In the genomic region with DNA sequence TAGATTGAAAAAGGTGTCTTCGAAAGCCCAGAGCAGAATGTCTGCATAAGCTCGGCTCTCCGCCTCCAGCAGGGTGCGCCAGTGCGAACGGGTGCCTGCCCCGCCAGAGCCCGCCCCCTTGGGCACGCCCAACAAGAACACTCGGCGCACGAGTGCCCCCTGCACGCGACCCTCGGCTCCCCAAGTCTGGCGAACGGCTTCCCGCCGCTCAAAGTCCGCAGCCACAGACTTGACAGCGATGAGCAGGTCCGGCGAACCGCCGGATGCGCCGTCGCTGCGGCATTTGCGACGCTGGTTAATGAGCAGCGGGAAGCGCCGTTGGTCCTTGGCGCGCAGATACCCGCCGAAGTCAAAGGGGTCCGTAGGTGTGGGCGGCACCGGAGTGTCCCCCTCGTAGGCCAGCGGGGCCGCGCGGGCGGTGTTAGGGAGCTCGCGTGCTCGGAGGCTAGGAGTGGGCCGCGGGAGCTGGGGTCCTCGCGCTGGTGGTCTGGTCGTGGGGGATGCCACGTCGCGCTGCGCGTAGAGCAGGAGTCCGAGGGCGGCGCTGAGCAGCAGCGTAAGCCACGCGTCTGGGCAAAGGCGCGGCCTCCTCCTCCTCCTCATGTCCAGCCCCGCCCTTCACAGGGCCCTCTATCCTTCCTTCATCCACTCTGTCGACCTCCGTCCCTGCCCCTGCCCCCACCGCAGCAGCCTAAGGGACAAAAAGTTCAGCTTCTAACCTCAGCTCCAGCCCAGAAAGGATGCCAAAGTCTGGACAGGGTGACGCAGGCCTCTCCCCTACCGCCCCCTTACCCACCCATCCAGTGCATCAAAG, we compare ENCODE assay signal across 8 mouse cellular contexts. TPM values are rescaled to one million over a fixed set of nuclear protein-coding genes. Genes with fewer than 3 reads are reported as not detected.
DNase-seq lines count a peak whose midpoint lies in the region; ATAC-seq and TF ChIP-seq lines count a peak whose summit lies in the region.

No protein-coding gene starts in this region.

- H3K9ac ChIP-seq in forebrain, embryonic 11.5 days (ENCODE audit: low read length) = peak overlapping the region; percentile 71
- peak overlapping the region; percentile 87 for H3K9ac ChIP-seq in heart, embryonic 16.5 days (ENCODE audit: low read length)
- peak overlapping the region; percentile 66 for H3K9ac ChIP-seq in liver, embryonic 15.5 days
- H3K9ac ChIP-seq in neural tube, embryonic 12.5 days = peak overlapping the region; percentile 64
- H3K9ac ChIP-seq in stomach, postnatal 0 days (ENCODE audit: low read length) = peak overlapping the region; percentile 74

- peaks cover 42% of the 10 kb centered on the region for H3K36me3 ChIP-seq in E14TG2a.4 (ENCODE audit: insufficient read depth, low read length)
- H3K36me3 ChIP-seq in forebrain, embryonic 11.5 days (ENCODE audit: control insufficient read depth, insufficient read depth, low read length) = no peaks in the 10 kb centered on the region; the same call in 1 of the 2 replicates
- H3K36me3 ChIP-seq in heart, embryonic 16.5 days (ENCODE audit: control insufficient read depth, insufficient read depth) = peaks cover 31% of the 10 kb centered on the region
- H3K36me3 ChIP-seq in liver, embryonic 15.5 days (replicated peaks) = peaks cover 44% of the 10 kb centered on the region
- H3K36me3 ChIP-seq in neural tube, embryonic 12.5 days = peaks cover 31% of the 10 kb centered on the region
- H3K36me3 ChIP-seq in stomach, postnatal 0 days (ENCODE audit: control insufficient read depth, insufficient read depth, low read length) = peaks cover 15% of the 10 kb centered on the region

- peaks cover 51% of the 10 kb centered on the region for H3K4me1 ChIP-seq in E14TG2a.4 (replicated peaks; ENCODE audit: low read depth, low read length)
- H3K4me1 ChIP-seq in forebrain, embryonic 11.5 days (replicated peaks; ENCODE audit: control insufficient read depth, insufficient read depth, low read length) = peaks cover 10% of the 10 kb centered on the region
- peaks cover 25% of the 10 kb centered on the region for H3K4me1 ChIP-seq in heart, embryonic 16.5 days (ENCODE audit: control insufficient read depth, insufficient read depth, low read length)
- peaks cover 49% of the 10 kb centered on the region for H3K4me1 ChIP-seq in liver, embryonic 15.5 days (replicated peaks)
- H3K4me1 ChIP-seq in neural tube, embryonic 12.5 days = peaks cover 19% of the 10 kb centered on the region
- H3K4me1 ChIP-seq in stomach, postnatal 0 days (replicated peaks; ENCODE audit: control insufficient read depth, insufficient read depth) = peaks cover 10% of the 10 kb centered on the region; the same call in 1 of the 2 replicates

- H3K4me2 ChIP-seq in forebrain, embryonic 11.5 days (ENCODE audit: low read depth, low read length, severe bottlenecking) = peak overlapping the region; percentile 100
- peak overlapping the region; percentile 99 for H3K4me2 ChIP-seq in heart, embryonic 16.5 days (ENCODE audit: low read depth, low read length)
- peak overlapping the region; percentile 100 for H3K4me2 ChIP-seq in liver, embryonic 15.5 days
- H3K4me2 ChIP-seq in neural tube, embryonic 12.5 days (replicated peaks) = peak overlapping the region; percentile 99
- peak overlapping the region; percentile 93 for H3K4me2 ChIP-seq in stomach, postnatal 0 days (replicated peaks; ENCODE audit: low read depth)

- H3K9me3 ChIP-seq in E14TG2a.4 (ENCODE audit: low read length) = no peaks in the 10 kb centered on the region
- no peaks in the 10 kb centered on the region for H3K9me3 ChIP-seq in forebrain, embryonic 11.5 days (ENCODE audit: control insufficient read depth, low read length)
- H3K9me3 ChIP-seq in heart, embryonic 16.5 days (replicated peaks; ENCODE audit: control insufficient read depth, low read length) = no peaks in the 10 kb centered on the region
- no peaks in the 10 kb centered on the region for H3K9me3 ChIP-seq in liver, embryonic 15.5 days (replicated peaks)
- no peaks in the 10 kb centered on the region for H3K9me3 ChIP-seq in neural tube, embryonic 12.5 days
- H3K9me3 ChIP-seq in stomach, postnatal 0 days (ENCODE audit: control insufficient read depth, low read length) = no peaks in the 10 kb centered on the region

- peak; percentile 81 for DNase-seq in c-Kit-positive CD71-positive TER-119-negative erythroid progenitor cells, embryonic 14.5 days (ENCODE audit: low read depth)
- DNase-seq in forebrain, embryonic 11.5 days (ENCODE audit: low spot score) = peak; percentile 95
- DNase-seq in kidney, postnatal 36 days = peak; percentile 89 to 97
- DNase-seq in stomach, postnatal 0 days (ENCODE audit: low spot score) = peak; percentile 92

- under 1% methylated on average over 74 of the region's 74 CpGs for WGBS in forebrain, embryonic 11.5 days
- WGBS in heart, embryonic 16.5 days = under 1% methylated on average over 69 of the region's 74 CpGs
- WGBS in liver, embryonic 15.5 days (ENCODE audit: insufficient replicate concordance) = under 1% methylated on average over 74 of the region's 74 CpGs
- under 1% methylated on average over 74 of the region's 74 CpGs for WGBS in neural tube, embryonic 12.5 days
- WGBS in stomach, postnatal 0 days = under 1% methylated on average over 63 of the region's 74 CpGs

- TF ChIP-seq EP300 in stomach, postnatal 0 days (optimal IDR thresholded peaks at IDR 0.05) = no peak

- ATAC-seq in forebrain, embryonic 11.5 days (replicated peaks; ENCODE audit: low FRiP score) = peak; percentile 85
- peak; percentile 84 for ATAC-seq in heart, embryonic 16.5 days (replicated peaks; ENCODE audit: extremely low read depth, insufficient read depth, low FRiP score)
- peak; percentile 94 for ATAC-seq in liver, embryonic 15.5 days (ENCODE audit: insufficient read depth)
- peak; percentile 75 for ATAC-seq in neural tube, embryonic 12.5 days (ENCODE audit: low FRiP score, low read depth)
- ATAC-seq in stomach, postnatal 0 days (ENCODE audit: low FRiP score, low TSS enrichment) = peak; percentile 75

- peak; percentile 37; the same call in 1 of the 2 replicates for TF ChIP-seq CTCF in E14TG2a.4 (conservative IDR thresholded peaks at IDR 0.05; ENCODE audit: low read length)
- TF ChIP-seq CTCF in stomach, postnatal 0 days (IDR thresholded peaks at IDR 0.05; ENCODE audit: low read depth) = peak; percentile 94

- H3K27me3 ChIP-seq in E14TG2a.4 (ENCODE audit: insufficient read depth, low read length) = peaks cover 45% of the 10 kb centered on the region
- peaks cover 31% of the 10 kb centered on the region for H3K27me3 ChIP-seq in forebrain, embryonic 11.5 days (ENCODE audit: control insufficient read depth, insufficient read depth, low read length)
- peaks cover 13% of the 10 kb centered on the region for H3K27me3 ChIP-seq in heart, embryonic 16.5 days (ENCODE audit: control insufficient read depth, insufficient read depth, low read length)
- H3K27me3 ChIP-seq in liver, embryonic 15.5 days = peaks cover 42% of the 10 kb centered on the region
- H3K27me3 ChIP-seq in neural tube, embryonic 12.5 days (replicated peaks) = peaks cover 45% of the 10 kb centered on the region
- H3K27me3 ChIP-seq in stomach, postnatal 0 days (ENCODE audit: control insufficient read depth, insufficient read depth, low read length) = no peaks in the 10 kb centered on the region; the same call in 1 of the 2 replicates

- peak overlapping the region; percentile 89 for H3K4me3 ChIP-seq in E14TG2a.4 (replicated peaks; ENCODE audit: low read length)
- H3K4me3 ChIP-seq in forebrain, embryonic 11.5 days (ENCODE audit: low read depth, low read length) = peak overlapping the region; percentile 51
- H3K4me3 ChIP-seq in heart, embryonic 16.5 days (ENCODE audit: low read length) = peak overlapping the region; percentile 83
- H3K4me3 ChIP-seq in liver, embryonic 15.5 days (replicated peaks) = peak overlapping the region; percentile 74
- peak overlapping the region; percentile 56 for H3K4me3 ChIP-seq in neural tube, embryonic 12.5 days
- peak overlapping the region; percentile 69 for H3K4me3 ChIP-seq in stomach, postnatal 0 days (ENCODE audit: low read depth, low read length)

- H3K27ac ChIP-seq in forebrain, embryonic 11.5 days (ENCODE audit: low read depth, low read length) = no peak overlapping the region
- peak overlapping the region; percentile 83 for H3K27ac ChIP-seq in heart, embryonic 16.5 days (ENCODE audit: low read length)
- H3K27ac ChIP-seq in liver, embryonic 15.5 days (replicated peaks) = peak overlapping the region; percentile 84
- no peak overlapping the region for H3K27ac ChIP-seq in neural tube, embryonic 12.5 days
- peak overlapping the region; percentile 88 for H3K27ac ChIP-seq in stomach, postnatal 0 days (replicated peaks)

RNA-seq across cellular contexts. Expression of gene B3gnt9, which starts 0.6 kb away (rescaled TPM):
- 2.9 and 4.3 TPM in 2 replicates for polyA plus RNA-seq in forebrain, embryonic 11.5 days (2014; fragmentation: Nextera tagmentation; extraction: Ambion mirVana)
- 12.7 and 13.1 TPM in 2 replicates for polyA plus RNA-seq in heart, embryonic 16.5 days (2015; fragmentation: Nextera tagmentation; extraction: Ambion mirVana)
- 2.3 and 2.4 TPM in 2 replicates for polyA plus RNA-seq in liver, embryonic 15.5 days (2015; fragmentation: Nextera tagmentation; extraction: Ambion mirVana)
- 6.5 TPM in 2 replicates for polyA plus RNA-seq in neural tube, embryonic 12.5 days (2016; fragmentation: Nextera tagmentation; extraction: Ambion mirVana)
- 14.7 and 15.4 TPM in 2 replicates for polyA plus RNA-seq in stomach, postnatal 0 days (2015; fragmentation: Nextera tagmentation; extraction: Ambion mirVana)

RNA-seq across cellular contexts. Expression of gene Tradd, which starts 10.1 kb away (rescaled TPM):
- polyA plus RNA-seq in forebrain, embryonic 11.5 days (2014; fragmentation: Nextera tagmentation; extraction: Ambion mirVana) = 12.0 and 12.5 TPM in 2 replicates
- polyA plus RNA-seq in heart, embryonic 16.5 days (2015; fragmentation: Nextera tagmentation; extraction: Ambion mirVana) = 20.3 and 25.4 TPM in 2 replicates
- polyA plus RNA-seq in liver, embryonic 15.5 days (2015; fragmentation: Nextera tagmentation; extraction: Ambion mirVana) = 14.9 and 15.5 TPM in 2 replicates
- polyA plus RNA-seq in neural tube, embryonic 12.5 days (2016; fragmentation: Nextera tagmentation; extraction: Ambion mirVana) = 18.7 and 21.2 TPM in 2 replicates
- polyA plus RNA-seq in stomach, postnatal 0 days (2015; fragmentation: Nextera tagmentation; extraction: Ambion mirVana) = 28.6 and 30.5 TPM in 2 replicates

RNA-seq across cellular contexts. Expression of gene Fbxl8, which starts 10.1 kb away (rescaled TPM):
- polyA plus RNA-seq in forebrain, embryonic 11.5 days (2014; fragmentation: Nextera tagmentation; extraction: Ambion mirVana) = 0.53 and 0.69 TPM in 2 replicates
- polyA plus RNA-seq in heart, embryonic 16.5 days (2015; fragmentation: Nextera tagmentation; extraction: Ambion mirVana) = 4.5 and 5.0 TPM in 2 replicates
- 1.2 and 1.3 TPM in 2 replicates for polyA plus RNA-seq in liver, embryonic 15.5 days (2015; fragmentation: Nextera tagmentation; extraction: Ambion mirVana)
- 0.90 and 1.0 TPM in 2 replicates for polyA plus RNA-seq in neural tube, embryonic 12.5 days (2016; fragmentation: Nextera tagmentation; extraction: Ambion mirVana)
- polyA plus RNA-seq in stomach, postnatal 0 days (2015; fragmentation: Nextera tagmentation; extraction: Ambion mirVana) = 3.5 and 3.7 TPM in 2 replicates

RNA-seq across cellular contexts. Expression of gene Hsf4, which starts 15.2 kb away (rescaled TPM):
- not detected in 2 replicates for polyA plus RNA-seq in forebrain, embryonic 11.5 days (2014; fragmentation: Nextera tagmentation; extraction: Ambion mirVana)
- polyA plus RNA-seq in heart, embryonic 16.5 days (2015; fragmentation: Nextera tagmentation; extraction: Ambion mirVana) = 0.27 and 0.29 TPM in 2 replicates
- not detected in 2 replicates for polyA plus RNA-seq in liver, embryonic 15.5 days (2015; fragmentation: Nextera tagmentation; extraction: Ambion mirVana)
- 0.19 and 0.20 TPM in 2 replicates for polyA plus RNA-seq in neural tube, embryonic 12.5 days (2016; fragmentation: Nextera tagmentation; extraction: Ambion mirVana)
- 0.23 and 0.34 TPM in 2 replicates for polyA plus RNA-seq in stomach, postnatal 0 days (2015; fragmentation: Nextera tagmentation; extraction: Ambion mirVana)

RNA-seq across cellular contexts. Expression of gene Nol3, which starts 21.6 kb away (rescaled TPM):
- polyA plus RNA-seq in forebrain, embryonic 11.5 days (2014; fragmentation: Nextera tagmentation; extraction: Ambion mirVana) = 1.6 and 2.1 TPM in 2 replicates
- 5.2 and 5.8 TPM in 2 replicates for polyA plus RNA-seq in heart, embryonic 16.5 days (2015; fragmentation: Nextera tagmentation; extraction: Ambion mirVana)
- polyA plus RNA-seq in liver, embryonic 15.5 days (2015; fragmentation: Nextera tagmentation; extraction: Ambion mirVana) = 0.22 and 0.30 TPM in 2 replicates
- polyA plus RNA-seq in neural tube, embryonic 12.5 days (2016; fragmentation: Nextera tagmentation; extraction: Ambion mirVana) = 3.5 and 4.3 TPM in 2 replicates
- 1.2 and 1.4 TPM in 2 replicates for polyA plus RNA-seq in stomach, postnatal 0 days (2015; fragmentation: Nextera tagmentation; extraction: Ambion mirVana)

Comparison
In these comparisons a context has a peak if more than half of its experiments do, and no peak if none do; other contexts are left out.
1. H3K27ac ChIP-seq: peak in heart, embryonic 16.5 days (single experiment), liver, embryonic 15.5 days (single experiment) and stomach, postnatal 0 days (single experiment); none in forebrain, embryonic 11.5 days (single experiment) and neural tube, embryonic 12.5 days (single experiment).
2. Peak in every context shown above with its lines, with median percentiles within 50 percentile points of each other: H3K4me3 ChIP-seq, DNase-seq, ATAC-seq, H3K4me2 ChIP-seq and H3K9ac ChIP-seq.